Mouse (Mus musculus) embryonic facial prominence, embryonic 14.5 days (tissue): ENCODE results near the gene Defa17. TPM values are rescaled to one million over a fixed set of nuclear protein-coding genes. Genes with fewer than 3 reads are reported as not detected.
"Not testable (repeated sequence)": the region's sequence is repeated elsewhere in the genome, so short reads cannot be mapped to it uniquely, and the experiment has no call there.

ENCODE experiments used
- ATAC-seq: fragments of 200-750 bp; cut with Nextera tagmentation; 2 replicates; pipeline ENCODE4 v1.8.0; 2017; ENCODE audit warnings: low read depth, moderate number of reproducible peaks, moderate TSS enrichment
- DNase-seq: peaks from one replicate; pipeline ENCODE4 v3.0.0-alpha.2; 2015; ENCODE audit warnings: low spot score
- H3K27ac ChIP-seq: fragments of 300-500 bp; sonication (generic); replicated peaks from 2 replicates; pipeline ENCODE4 v1.5.1; 2014; ENCODE audit warnings: low read depth, mild to moderate bottlenecking, low read length, moderate library complexity
- H3K27me3 ChIP-seq: fragments of 300-500 bp; sonication (generic); replicated peaks from 2 replicates; pipeline ENCODE4 v1.6.1; 2014; ENCODE audit warnings: low read length; ENCODE audit not compliant: control insufficient read depth, insufficient read depth
- H3K36me3 ChIP-seq: fragments of 300-500 bp; sonication (generic); 2 replicates; pipeline ENCODE4 v1.6.1; 2014; ENCODE audit warnings: low read length, mixed read lengths; ENCODE audit not compliant: control insufficient read depth, insufficient read depth
- H3K4me1 ChIP-seq: fragments of 300-500 bp; sonication (generic); 2 replicates; pipeline ENCODE4 v1.6.1; 2014; ENCODE audit warnings: antibody characterized with exemption, low read length; ENCODE audit not compliant: control insufficient read depth, insufficient read depth
- H3K4me2 ChIP-seq: fragments of 300-500 bp; sonication (generic); 2 replicates; pipeline ENCODE4 v1.6.1; 2014; ENCODE audit warnings: low read depth, mild to moderate bottlenecking, low read length, moderate library complexity, mixed read lengths
- H3K4me3 ChIP-seq: fragments of 300-500 bp; sonication (generic); 2 replicates; pipeline ENCODE4 v1.5.1; 2014; ENCODE audit warnings: low read depth, mild to moderate bottlenecking, low read length
- H3K9ac ChIP-seq: fragments of 300-500 bp; sonication (generic); 2 replicates; pipeline ENCODE4 v1.6.1; 2014; ENCODE audit warnings: low read depth, mild to moderate bottlenecking, low read length, moderate library complexity, mixed read lengths
- H3K9me3 ChIP-seq: fragments of 300-500 bp; sonication (generic); 2 replicates; pipeline ENCODE4 v1.6.1; 2016; ENCODE audit warnings: low read length; ENCODE audit not compliant: control insufficient read depth
- WGBS: fragments of 180-500 bp; shearing (Covaris S2); extraction: QIAGEN DNeasy Blood & Tissue Kit; methylation state at CpG from one replicate; pipeline ENCODE4 v1.1.7; 2014; 5-methylcytosine and 5-hydroxymethylcytosine counted together
- polyA plus RNA-seq: library from polyadenylated mRNA; unstranded; fragments of >200 nt; fragmentation: Nextera tagmentation; extraction: Ambion mirVana; gene quantifications from 2 replicates; pipeline ENCODE4 v1.2.1, GENCODE M21; 2014

Defa17 gene
- polyA plus RNA-seq: not detected in 2 replicates

DNA sequence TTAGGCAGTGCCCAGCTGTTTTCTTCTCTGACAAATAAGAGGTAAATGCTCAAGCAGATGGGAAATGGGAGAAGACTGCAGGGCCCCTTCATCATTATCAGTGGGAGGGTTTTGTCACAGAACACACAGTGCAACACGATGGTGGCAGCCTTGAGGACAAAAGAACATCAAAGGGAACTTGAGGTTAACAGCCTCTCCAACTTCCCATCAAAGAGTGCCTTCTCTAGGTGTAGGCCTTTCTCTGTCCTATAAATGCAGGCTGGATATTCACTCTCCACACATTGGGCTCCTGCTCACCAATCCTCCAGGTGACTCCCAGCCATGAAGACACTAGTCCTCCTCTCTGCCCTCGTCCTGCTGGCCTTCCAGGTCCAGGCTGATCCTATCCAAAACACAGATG is at the start of gene Defa17:
Gene Defa17 (plus strand): TSS at position 301 of the 400 bp plus-strand sequence.
- H3K27me3 ChIP-seq, H3K36me3 ChIP-seq, H3K9me3 ChIP-seq, H3K4me2 ChIP-seq, H3K27ac ChIP-seq, DNase-seq, H3K4me3 ChIP-seq, H3K4me1 ChIP-seq, ATAC-seq, H3K9ac ChIP-seq: not testable (repeated sequence)
- no CpG with 5 or more reads among the region's 2 CpGs for WGBS

- no CpG with 5 or more reads among the region's 1 CpGs for WGBS
- not testable (repeated sequence) for H3K4me3 ChIP-seq, H3K4me1 ChIP-seq, H3K9me3 ChIP-seq, H3K27me3 ChIP-seq, ATAC-seq, H3K27ac ChIP-seq, H3K4me2 ChIP-seq, H3K9ac ChIP-seq, H3K36me3 ChIP-seq, DNase-seq
Observed at GRCm38 (mm10) chr8:21617883-21618282, 37.7 kb upstream of the Defa17 start, which contains the start of gene Defa26. TSS of gene Defa26 (plus strand) at chr8:21618183.

DNA sequence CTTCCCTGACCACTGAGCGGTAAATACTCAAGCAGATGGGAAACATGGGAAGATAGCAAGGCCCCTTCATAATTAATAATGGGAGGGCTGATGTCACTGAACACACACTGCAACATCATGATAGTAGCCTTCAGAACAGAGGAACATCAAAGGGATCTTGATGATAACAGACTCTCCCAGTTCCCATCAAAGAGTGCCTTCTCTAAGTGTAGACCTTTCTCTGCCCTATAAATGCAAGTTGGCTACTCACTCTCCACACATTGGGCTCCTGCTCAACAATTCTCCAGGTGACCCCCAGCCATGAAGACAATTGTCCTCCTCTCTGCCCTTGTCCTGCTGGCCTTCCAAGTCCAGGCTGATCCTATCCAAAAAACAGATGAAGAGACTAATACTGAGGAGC is 9.9 kb downstream of the Defa17 start, which contains the start of gene Defa34:
Gene Defa34 (plus strand): TSS at position 301 of the 400 bp plus-strand sequence.
- no CpG with 5 or more reads among the region's 1 CpGs for whole genome bisulfite sequencing
- not testable (repeated sequence) for ATAC-seq

GRCm38 (mm10) chr8:21703545-21703944 is 48.0 kb downstream of the Defa17 start, which contains the start of gene AY761184:
TSS of gene AY761184 (minus strand) at chr8:21703645.
- DNase-seq, H3K36me3 ChIP-seq, H3K4me2 ChIP-seq, ATAC-seq, H3K27me3 ChIP-seq, H3K27ac ChIP-seq, H3K9me3 ChIP-seq, H3K4me3 ChIP-seq, H3K4me1 ChIP-seq, H3K9ac ChIP-seq: not testable (repeated sequence)
- WGBS: 58% methylated on average over 1 of the region's 2 CpGs

More for the DNA sequence above, 9.9 kb downstream of the Defa17 start, which contains the start of gene Defa34:
- H3K9me3 ChIP-seq, DNase-seq, H3K4me2 ChIP-seq, H3K27ac ChIP-seq, H3K4me1 ChIP-seq, H3K9ac ChIP-seq, H3K27me3 ChIP-seq, H3K4me3 ChIP-seq, H3K36me3 ChIP-seq: not testable (repeated sequence)

Other genes with a start within 250 kb of the Defa17 start
- gene Defa36, start 228.4 kb upstream of the Defa17 start, polyA plus RNA-seq: not detected in 2 replicates
- not detected in 2 replicates for gene Gm7849, start 199.2 kb upstream of the Defa17 start, polyA plus RNA-seq
- gene Defa20, start 146.5 kb upstream of the Defa17 start, polyA plus RNA-seq: not detected in 2 replicates
- gene Defa32, start 126.7 kb upstream of the Defa17 start, polyA plus RNA-seq: not detected in 2 replicates
- gene Defa37, start 90.4 kb upstream of the Defa17 start, polyA plus RNA-seq: not detected in 2 replicates
- not detected in 2 replicates for gene Defa28, start 72.8 kb upstream of the Defa17 start, polyA plus RNA-seq
- not detected in 2 replicates for gene Gm7861, start 61.3 kb upstream of the Defa17 start, polyA plus RNA-seq
- not detected in 2 replicates for gene Defa26, start 37.6 kb upstream of the Defa17 start, polyA plus RNA-seq
- not detected in 2 replicates for gene Defa34, start 10.0 kb downstream of the Defa17 start, polyA plus RNA-seq
- gene AY761184, start 47.9 kb downstream of the Defa17 start, polyA plus RNA-seq: not detected in 2 replicates
- not detected in 2 replicates for gene Defa24, start 78.7 kb downstream of the Defa17 start, polyA plus RNA-seq
- gene Defb50, start 167.8 kb downstream of the Defa17 start, polyA plus RNA-seq: not detected in 2 replicates
- gene Defb2, start 184.1 kb downstream of the Defa17 start, polyA plus RNA-seq: not detected in 2 replicates
- gene Defb10, start 203.1 kb downstream of the Defa17 start, polyA plus RNA-seq: not detected in 2 replicates
- not detected in 2 replicates for gene Defb9, start 229.6 kb downstream of the Defa17 start, polyA plus RNA-seq